Mouse (Mus musculus) CH12.LX (cell line): ENCODE results near the gene Trdmt1. TPM values are rescaled to one million over a fixed set of nuclear protein-coding genes. Genes with fewer than 3 reads are reported as not detected.

Source experiments
- DNase-seq: peaks from one replicate; pipeline ENCODE4 v3.0.0-alpha.2; 2013; ENCODE audit errors: extremely low read depth
- H3K27ac ChIP-seq: 2 replicates; pipeline ENCODE4 v1.5.1; 2012; ENCODE audit warnings: low read depth, mild to moderate bottlenecking, control low read depth, moderate library complexity; ENCODE audit not compliant: insufficient read depth
- H3K27me3 ChIP-seq: replicated peaks from 2 replicates; pipeline ENCODE3; 2012; ENCODE audit warnings: inconsistent platforms
- H3K36me3 ChIP-seq, 2 experiments: replicated peaks in 1 of 2; 2 replicates each; pipeline versions ENCODE3 to v1.6.1; 2012; ENCODE audit warnings: inconsistent platforms in 1 of 2, low read length in 1 of 2, mild to moderate bottlenecking in 1 of 2, mixed read lengths in 1 of 2, moderate library complexity in 1 of 2; ENCODE audit not compliant: control insufficient read depth in 1 of 2, insufficient read depth in 1 of 2
- H3K4me1 ChIP-seq, 2 experiments: 2 replicates each; pipeline ENCODE4 v1.6.1; 2012; ENCODE audit warnings: inconsistent platforms in 1 of 2, moderate library complexity in 1 of 2; ENCODE audit not compliant: insufficient read depth in 2 of 2, control insufficient read depth in 1 of 2
- H3K4me2 ChIP-seq: 2 replicates; pipeline ENCODE4 v1.6.1; 2012; ENCODE audit warnings: low read depth, mild to moderate bottlenecking, control low read depth; ENCODE audit not compliant: poor library complexity, insufficient read depth, severe bottlenecking
- H3K4me3 ChIP-seq, 3 experiments: fragments of 150-350 bp in 1 of 3; sonication (generic) in 1 of 3; replicated peaks in 1 of 3; 2 replicates each; pipeline versions ENCODE3 to v1.5.1; 2011 to 2012; ENCODE audit warnings: low read depth in 2 of 3, low read length in 2 of 3, mild to moderate bottlenecking in 2 of 3, moderate library complexity in 2 of 3, control low read depth in 1 of 3, improper control_type of control experiment in 1 of 3, inconsistent platforms in 1 of 3, mixed read lengths in 1 of 3; ENCODE audit not compliant: poor library complexity in 1 of 3
- H3K79me2 ChIP-seq: replicated peaks from 2 replicates; pipeline ENCODE4 v1.6.1; 2012; ENCODE audit warnings: mild to moderate bottlenecking, moderate library complexity; ENCODE audit not compliant: control insufficient read depth, poor library complexity, insufficient read depth, severe bottlenecking; ENCODE audit errors: extremely low read depth
- H3K9ac ChIP-seq: 2 replicates; pipeline ENCODE4 v1.6.1; 2012; ENCODE audit warnings: low read depth, mild to moderate bottlenecking, control low read depth, moderate library complexity; ENCODE audit not compliant: insufficient read depth
- H3K9me3 ChIP-seq: replicated peaks from 2 replicates; pipeline ENCODE3; 2012; ENCODE audit warnings: low read length, inconsistent platforms, mixed read lengths
- BHLHE40 ChIP-seq: IDR thresholded peaks from 2 replicates; pipeline ENCODE4 v1.6.1; 2011; ENCODE audit warnings: mild to moderate bottlenecking, low read depth, low read length, improper control_type of control experiment
- CHD1 ChIP-seq: IDR thresholded peaks from 2 replicates; pipeline ENCODE4 v1.6.1; 2012; ENCODE audit warnings: low read depth, low read length, improper control_type of control experiment, inconsistent platforms
- CHD2 ChIP-seq: IDR thresholded peaks from 2 replicates; pipeline ENCODE4 v1.6.1; 2011; ENCODE audit warnings: low read length, improper control_type of control experiment
- CTCF ChIP-seq, 2 experiments: IDR thresholded peaks in 1 of 2; conservative IDR thresholded peaks in 1 of 2; 2 replicates each; pipeline ENCODE4 v1.5.1; 2011 to 2012; ENCODE audit warnings: low read depth in 2 of 2, low read length in 2 of 2, improper control_type of control experiment in 1 of 2, inconsistent platforms in 1 of 2, mild to moderate bottlenecking in 1 of 2, moderate library complexity in 1 of 2
- E2F4 ChIP-seq: IDR thresholded peaks from 2 replicates; pipeline ENCODE4 v1.6.1; 2011; ENCODE audit warnings: low read depth, low read length, improper control_type of control experiment; ENCODE audit not compliant: insufficient replicate concordance
- ELF1 ChIP-seq: IDR thresholded peaks from 2 replicates; pipeline ENCODE4 v1.6.1; 2014; ENCODE audit warnings: low read depth, mild to moderate bottlenecking, inconsistent platforms, low read length, improper control_type of control experiment
- EP300 ChIP-seq: IDR thresholded peaks from 2 replicates; pipeline ENCODE4 v1.6.1; 2011; ENCODE audit warnings: low read length, improper control_type of control experiment
- ETS1 ChIP-seq: conservative IDR thresholded peaks from 2 replicates; pipeline ENCODE4 v1.6.1; 2012; ENCODE audit warnings: low read depth, mild to moderate bottlenecking, inconsistent platforms, low read length, improper control_type of control experiment, moderate library complexity
- GABPA ChIP-seq: IDR thresholded peaks from 2 replicates; pipeline ENCODE4 v1.6.1; 2012; ENCODE audit warnings: low read depth, low read length, improper control_type of control experiment, inconsistent platforms; ENCODE audit not compliant: insufficient replicate concordance
- HCFC1 ChIP-seq: IDR thresholded peaks from 2 replicates; pipeline ENCODE4 v1.6.1; 2012; ENCODE audit warnings: low read depth, mild to moderate bottlenecking, inconsistent platforms, low read length, improper control_type of control experiment
- IRF4 ChIP-seq: IDR thresholded peaks from 2 replicates; pipeline ENCODE4 v1.6.1; 2014; ENCODE audit warnings: low read depth, mild to moderate bottlenecking, inconsistent platforms, low read length, improper control_type of control experiment
- JUN ChIP-seq: IDR thresholded peaks from 2 replicates; pipeline ENCODE4 v1.6.1; 2011; ENCODE audit warnings: low read depth, mild to moderate bottlenecking, low read length, improper control_type of control experiment, moderate library complexity; ENCODE audit not compliant: insufficient read depth
- JUND ChIP-seq: conservative IDR thresholded peaks from 2 replicates; pipeline ENCODE4 v1.6.1; 2011; ENCODE audit warnings: low read depth, low read length, improper control_type of control experiment
- KAT2A ChIP-seq: IDR thresholded peaks from 2 replicates; pipeline ENCODE4 v1.6.1; 2012; ENCODE audit warnings: low read length, improper control_type of control experiment, inconsistent platforms; ENCODE audit not compliant: insufficient replicate concordance
- MAFK ChIP-seq: IDR thresholded peaks from 2 replicates; pipeline ENCODE4 v1.6.1; 2011; ENCODE audit warnings: low read length, improper control_type of control experiment; ENCODE audit not compliant: insufficient replicate concordance
- MAX ChIP-seq: IDR thresholded peaks from 2 replicates; pipeline ENCODE4 v1.6.1; 2011; ENCODE audit warnings: low read length, improper control_type of control experiment
- MAZ ChIP-seq: IDR thresholded peaks from 2 replicates; pipeline ENCODE4 v1.6.1; 2012; ENCODE audit warnings: low read depth, mild to moderate bottlenecking, inconsistent platforms, low read length, improper control_type of control experiment, moderate library complexity
- MEF2A ChIP-seq: IDR thresholded peaks from 2 replicates; pipeline ENCODE4 v1.6.1; 2014; ENCODE audit warnings: low read depth, mild to moderate bottlenecking, inconsistent platforms, low read length, improper control_type of control experiment, borderline replicate concordance
- MXI1 ChIP-seq: IDR thresholded peaks from 2 replicates; pipeline ENCODE4 v1.6.1; 2011; ENCODE audit warnings: mild to moderate bottlenecking, low read depth, low read length, improper control_type of control experiment
- MYC ChIP-seq: IDR thresholded peaks from 2 replicates; pipeline ENCODE4 v1.6.1; 2011; ENCODE audit warnings: low read depth, mild to moderate bottlenecking, improper control_type of control experiment, low read length
- NELFE ChIP-seq: IDR thresholded peaks from 2 replicates; pipeline ENCODE4 v1.6.1; 2011; ENCODE audit warnings: low read depth, low read length, improper control_type of control experiment
- NRF1 ChIP-seq: IDR thresholded peaks from 2 replicates; pipeline ENCODE4 v1.6.1; 2014; ENCODE audit warnings: low read depth, mild to moderate bottlenecking, inconsistent platforms, low read length, improper control_type of control experiment, moderate library complexity
- PAX5 ChIP-seq: IDR thresholded peaks from 2 replicates; pipeline ENCODE4 v1.6.1; 2012; ENCODE audit warnings: low read length, inconsistent platforms, mixed read lengths
- POLR2A ChIP-seq: IDR thresholded peaks from 2 replicates; pipeline ENCODE4 v1.6.1; 2011; ENCODE audit warnings: low read depth, mild to moderate bottlenecking, improper control_type of control experiment, low read length
- POLR2AphosphoS2 ChIP-seq: IDR thresholded peaks from 2 replicates; pipeline ENCODE4 v1.6.1; 2011; ENCODE audit warnings: low read depth, low read length, improper control_type of control experiment
- RAD21 ChIP-seq: IDR thresholded peaks from 2 replicates; pipeline ENCODE4 v1.6.1; 2011; ENCODE audit warnings: low read depth, mild to moderate bottlenecking, low read length, improper control_type of control experiment, moderate library complexity
- RCOR1 ChIP-seq: conservative IDR thresholded peaks from 2 replicates; pipeline ENCODE4 v1.6.1; 2012; ENCODE audit warnings: low read depth, mild to moderate bottlenecking, inconsistent platforms, low read length, improper control_type of control experiment
- SIN3A ChIP-seq: IDR thresholded peaks from 2 replicates; pipeline ENCODE4 v1.6.1; 2012; ENCODE audit warnings: low read length, improper control_type of control experiment, inconsistent platforms
- SMC3 ChIP-seq: IDR thresholded peaks from 2 replicates; pipeline ENCODE4 v1.6.1; 2011; ENCODE audit warnings: low read depth, low read length, improper control_type of control experiment
- TBP ChIP-seq: conservative IDR thresholded peaks from 2 replicates; pipeline ENCODE4 v1.6.1; 2011; ENCODE audit warnings: low read depth, low read length, improper control_type of control experiment
- TCF12 ChIP-seq: IDR thresholded peaks from 2 replicates; pipeline ENCODE4 v1.6.1; 2014; ENCODE audit warnings: low read depth, mild to moderate bottlenecking, inconsistent platforms, low read length, improper control_type of control experiment
- UBTF ChIP-seq: IDR thresholded peaks from 2 replicates; pipeline ENCODE4 v1.6.1; 2012; ENCODE audit warnings: low read depth, mild to moderate bottlenecking, inconsistent platforms, low read length, improper control_type of control experiment, moderate library complexity
- USF1 ChIP-seq: IDR thresholded peaks from 2 replicates; pipeline ENCODE4 v1.6.1; 2014; ENCODE audit warnings: low read depth, mild to moderate bottlenecking, inconsistent platforms, low read length, improper control_type of control experiment
- USF2 ChIP-seq: conservative IDR thresholded peaks from 2 replicates; pipeline ENCODE4 v1.6.1; 2011; ENCODE audit warnings: low read depth, low read length, improper control_type of control experiment
- ZC3H11A ChIP-seq: IDR thresholded peaks from 2 replicates; pipeline ENCODE4 v1.6.1; 2012; ENCODE audit warnings: low read depth, mild to moderate bottlenecking, inconsistent platforms, low read length, improper control_type of control experiment
- ZKSCAN1 ChIP-seq: IDR thresholded peaks from 2 replicates; pipeline ENCODE4 v1.6.1; 2012; ENCODE audit warnings: low read depth, inconsistent platforms, low read length, improper control_type of control experiment, borderline replicate concordance
- ZMIZ1 ChIP-seq: IDR thresholded peaks from 2 replicates; pipeline ENCODE4 v1.6.1; 2012; ENCODE audit warnings: low read depth, mild to moderate bottlenecking, inconsistent platforms, low read length, improper control_type of control experiment
- ZNF384 ChIP-seq: IDR thresholded peaks from 2 replicates; pipeline ENCODE4 v1.6.1; 2012; ENCODE audit warnings: low read depth, low read length, improper control_type of control experiment, inconsistent platforms
- dilution Hi-C: fragments of 300-500 bp; cut with MboI; formaldehyde crosslinking; loops from 2 replicates; pipeline ENCODE4 v1.14.3; 2020; ENCODE audit warnings: low sequenced_read_pairs; ENCODE audit not compliant: extremely low pct_unique_long_range_greater_than_20kb, extremely low pct_ligation_motif_present
- in situ Hi-C: fragments of 300-500 bp; cut with MboI; formaldehyde crosslinking; loops from 3 replicates; pipeline ENCODE4 v1.14.3; 2019; ENCODE audit warnings: low sequenced_read_pairs, low pct_ligation_motif_present, low pct_unique_long_range_greater_than_20kb, mixed read lengths
- polyA plus RNA-seq: library from polyadenylated mRNA; unstranded; fragments of >175 nt; gene quantifications from 2 replicates; pipeline ENCODE4 v1.2.1, GENCODE M21; 2012; ENCODE audit warnings: low read depth; ENCODE audit not compliant: insufficient read length
- total RNA-seq, 2 experiments: library from RNA; depleted of rRNA; stranded (reverse); fragments of 300-350 nt in 1 of 2; fragments of >200 nt in 1 of 2; gene quantifications; 2 replicates each; pipeline ENCODE4 v1.2.3; 2012 to 2014

Trdmt1 gene
- total and polyA plus RNA-seq, 3 experiments, result 8.8 to 29.8 (median 11.2) TPM

DNA sequence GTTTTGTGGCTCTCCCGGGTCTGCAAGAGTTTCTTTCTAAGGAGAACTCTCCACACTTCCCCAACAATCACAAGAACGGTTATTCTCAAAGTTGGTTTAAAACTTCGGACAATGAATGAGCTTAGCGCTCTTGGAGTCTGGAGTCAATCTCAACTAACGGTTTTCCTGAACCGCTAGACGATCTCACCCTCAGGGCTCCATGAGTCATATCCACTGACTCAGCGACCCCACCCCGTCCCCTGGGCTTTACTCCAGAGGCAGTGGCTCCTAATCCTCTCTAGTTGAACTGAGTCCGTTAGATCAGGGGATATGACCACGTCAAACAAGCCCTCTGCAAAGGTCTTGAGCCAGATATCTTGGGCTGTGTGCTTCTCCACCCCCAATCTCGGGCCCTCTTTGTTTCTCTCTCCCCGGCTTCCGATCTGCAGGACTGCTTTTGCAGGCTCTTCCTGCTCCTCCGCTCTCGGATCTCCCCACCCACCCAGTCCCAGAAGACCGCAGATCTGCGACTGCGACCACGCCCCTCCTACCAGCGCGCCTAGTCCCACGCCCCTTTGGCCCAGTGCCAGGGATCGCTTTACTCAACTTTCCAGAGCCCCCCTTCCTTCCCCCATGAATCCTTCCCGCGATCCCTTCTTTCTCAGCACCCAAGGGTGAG lies 29.1 kb upstream of the Trdmt1 start, which contains the start of gene Vim:
Gene Vim, plus strand, starts transcription at position 520 of the 658 bp plus-strand sequence.
- Histone ChIP-seq H3K4me3 (peak within 1 kb of the TSS; percentile 68 to 73 (median 72)), H3K79me2 (no peaks in the 10 kb centered on the region), H3K27me3 (no peaks in the 10 kb centered on the region), H3K4me1 (peaks cover 11 to 49% of the 10 kb centered on the region in 2 experiments), H3K9me3 (no peaks in the 10 kb centered on the region), H3K4me2 (peak within 1 kb of the TSS; percentile 98), H3K9ac (peak within 1 kb of the TSS; percentile 84), H3K27ac (peak within 1 kb of the TSS; percentile 88), H3K36me3 (peaks cover 4 to 16% of the 10 kb centered on the region in 2 experiments)
- 0 out of 2 replicates have a peak, but pooled peaks have one; percentile 11 for TF ChIP-seq IRF4
- TF ChIP-seq MAZ, result no peak
- no peak; the same call in 1 of the 2 replicates for TF ChIP-seq EP300
- no peak for TF ChIP-seq ZC3H11A
- TF ChIP-seq ZNF384, result no peak
- TF ChIP-seq MXI1, result peak; percentile 58
- TF ChIP-seq MYC, result no peak
- TF ChIP-seq E2F4, result no peak
- no peak; the same call in 1 of the 2 replicates for TF ChIP-seq BHLHE40
- no peak; the same call in 1 of the 2 replicates for TF ChIP-seq SIN3A
- peak; percentile 16 for TF ChIP-seq MAX
- no peak for TF ChIP-seq PAX5
- no peak for TF ChIP-seq GABPA
- TF ChIP-seq TBP, result peak; percentile 23; the same call in 1 of the 2 replicates
- 0 out of 2 replicates have a peak, but pooled peaks have one; percentile 3 for TF ChIP-seq RCOR1
- TF ChIP-seq CHD1, result no peak
- no peak; the same call in 1 of the 2 replicates for TF ChIP-seq ETS1
- no peak for TF ChIP-seq MAFK
- TF ChIP-seq MEF2A, result 0 out of 2 replicates have a peak, but pooled peaks have one; percentile 5
- TF ChIP-seq TCF12, result 0 out of 2 replicates have a peak, but pooled peaks have one; percentile 9
- no peak for TF ChIP-seq RAD21
- TF ChIP-seq JUN, result no peak
- TF ChIP-seq POLR2AphosphoS2, result peak; percentile 47; the same call in 1 of the 2 replicates
- TF ChIP-seq KAT2A, result no peak
- TF ChIP-seq UBTF, result 0 out of 2 replicates have a peak, but pooled peaks have one; percentile 15
- peak; percentile 63 for TF ChIP-seq ELF1
- TF ChIP-seq HCFC1, result peak; percentile 27
- no peak for TF ChIP-seq SMC3
- TF ChIP-seq NRF1, result no peak
- no peak for TF ChIP-seq ZMIZ1
- TF ChIP-seq NELFE, result peak; percentile 61
- TF ChIP-seq USF2, result no peak
- peak; percentile 45; the same call in 1 of the 2 replicates for TF ChIP-seq POLR2A
- no peak for TF ChIP-seq ZKSCAN1
- TF ChIP-seq CTCF (conservative IDR thresholded peaks at IDR 0.05 in 1 of 2, IDR thresholded peaks at IDR 0.05 in 1 of 2; ENCODE audit: low read depth in 2 of 2, low read length in 2 of 2), result no peak
- TF ChIP-seq JUND, result 0 out of 2 replicates have a peak, but pooled peaks have one; percentile 26
- no peak for TF ChIP-seq USF1
- TF ChIP-seq CHD2, result no peak
- dilution Hi-C loops, result no loop called here
- peak; percentile 86 for DNase-seq
- in situ Hi-C loops, result loop anchor here (10.0 kb wide), 2 partner anchors 169 to 201 kb away; no protein-coding TSS in a partner anchor
